Mouse (Mus musculus) adrenal gland, postnatal 25 days (tissue): ENCODE measurements around the gene Vmn2r25. TPM values are rescaled to one million over a fixed set of nuclear protein-coding genes. Genes with fewer than 3 reads are reported as not detected.
"Not testable (repeated sequence)": the region's sequence is repeated elsewhere in the genome, so short reads cannot be mapped to it uniquely, and the experiment has no call there.

Source experiments
- DNase-seq: peaks from one replicate; pipeline ENCODE4 v3.0.0; 2021; ENCODE audit warnings: mixed read lengths
- long read RNA-seq: library from polyadenylated mRNA; stranded (forward); transcript quantifications from one replicate; pipeline ENCODE4 v2.0.0, GENCODE M21; 2021
- total RNA-seq: library from RNA; stranded (reverse); gene quantifications from 2 replicates; pipeline ENCODE4 v1.2.3, GENCODE M21; 2021

The Vmn2r25 gene
- not detected in 2 replicates for total RNA-seq
- long read RNA-seq: 0 reads

DNA sequence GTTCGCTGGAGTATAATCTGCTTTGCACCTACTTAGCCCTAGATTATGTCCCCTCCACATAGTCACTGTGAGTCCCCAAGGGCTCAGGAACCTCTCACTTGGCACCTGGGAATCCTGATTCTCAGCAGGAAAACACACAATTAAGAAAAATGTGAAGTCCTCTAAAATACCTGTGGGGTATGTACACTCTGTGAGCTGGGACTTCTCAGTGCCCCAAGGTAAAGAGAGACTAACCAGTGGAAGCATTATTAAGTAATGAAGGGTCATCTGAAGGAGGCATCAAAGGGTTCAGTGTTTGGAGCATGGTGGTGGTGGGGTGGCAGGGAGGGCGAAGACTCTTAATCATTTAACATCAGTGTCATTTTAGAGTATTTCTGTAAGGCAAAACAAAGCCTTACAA lies at the start of gene Vmn2r25:
TSS of gene Vmn2r25 (minus strand) at position 101 of the 400 bp plus-strand sequence.
- not testable (repeated sequence) for DNase-seq

GRCm38 (mm10) chr6:123819951-123820350 lies 33.3 kb downstream of the Vmn2r25 start:
- no peak for DNase-seq

GRCm38 (mm10) chr6:123810291-123810690 lies 43.0 kb downstream of the Vmn2r25 start:
- DNase-seq: not testable (repeated sequence)

DNA sequence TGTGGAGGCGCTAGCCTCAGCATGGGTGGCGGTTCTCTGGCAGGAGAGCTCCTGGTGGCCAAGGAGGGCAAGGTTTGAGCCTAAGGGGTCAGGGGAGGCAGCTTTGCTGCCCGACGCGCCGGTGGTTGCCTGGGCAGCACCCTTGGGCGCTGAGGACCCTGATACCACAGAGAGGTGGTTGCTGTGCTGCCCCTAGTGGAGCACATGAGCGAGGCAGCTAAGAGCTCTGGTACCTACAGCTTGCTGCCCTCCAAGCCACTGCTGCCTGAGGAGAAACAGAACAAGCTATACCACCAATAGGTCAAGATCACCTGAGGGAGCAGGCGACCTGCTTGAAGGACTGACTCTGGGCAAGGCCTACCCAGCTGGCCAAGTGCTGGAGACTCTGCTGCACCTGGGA lies 59.5 kb downstream of the Vmn2r25 start:
- DNase-seq: no peak

- DNase-seq: no peak
Measured at GRCm38 (mm10) chr6:123784857-123785256, 68.4 kb downstream of the Vmn2r25 start.

GRCm38 (mm10) chr6:123778579-123778978 lies 74.7 kb downstream of the Vmn2r25 start, which contains the start of gene Vmn2r24:
Gene Vmn2r24, plus strand, starts transcription at chr6:123778879.
- no peak for DNase-seq

Other genes with a start within 250 kb of the Vmn2r25 start
- not detected in 2 replicates for gene Vmn2r22, start 202.7 kb downstream of the Vmn2r25 start, total RNA-seq
- gene Vmn2r23, start 150.8 kb downstream of the Vmn2r25 start, total RNA-seq: not detected in 2 replicates
- not detected in 2 replicates for gene Vmn2r24, start 74.6 kb downstream of the Vmn2r25 start, total RNA-seq
- gene Vmn2r26, start 171.1 kb upstream of the Vmn2r25 start, total RNA-seq: not detected in 2 replicates